ENCODE assay signal across 9 mouse cellular contexts in the genomic region with DNA sequence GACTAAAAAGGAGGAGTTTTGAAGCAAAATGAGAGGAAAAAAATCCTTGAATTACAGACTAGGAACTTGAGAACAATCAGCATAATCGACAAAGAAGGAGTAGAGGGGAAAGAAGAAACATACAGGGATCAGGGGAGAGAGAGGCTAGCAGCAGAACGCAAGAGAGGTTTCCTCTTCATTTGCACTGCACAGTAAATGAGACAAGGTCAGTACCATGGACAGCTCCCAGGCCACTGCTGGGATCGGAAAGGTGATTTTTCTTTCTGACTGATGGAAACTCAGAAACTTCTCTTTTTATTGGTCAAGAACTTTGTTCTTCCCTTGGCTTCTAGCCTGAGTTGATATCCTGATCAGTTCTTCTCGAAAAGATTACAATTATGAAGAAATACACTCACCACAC. TPM values are rescaled to one million over a fixed set of nuclear protein-coding genes. Genes with fewer than 3 reads are reported as not detected.
DNase-seq lines count a peak whose midpoint lies in the region; ATAC-seq lines count a peak whose summit lies in the region.
"Had no signal": no experiment of that assay in that cellular context is flagged by ENCODE, and none has a peak within 500 bp of the region (broad histone marks: within the 10 kb centered on the region; RNA-seq: fewer than 3 reads in every experiment).

No protein-coding gene starts in this region.

- no peak for ATAC-seq in neural tube, embryonic 15.5 days (ENCODE audit: low FRiP score)
- no peak for ATAC-seq in erythroid progenitor cell, adult 5-6 weeks (replicated peaks; ENCODE audit: low FRiP score, poor library complexity, severe bottlenecking)

- peaks cover 39% of the 10 kb centered on the region for H3K27me3 ChIP-seq in heart, embryonic 10.5 days (ENCODE audit: insufficient read depth, poor library complexity, severe bottlenecking)
- no peaks in the 10 kb centered on the region for H3K27me3 ChIP-seq in neural tube, embryonic 15.5 days (replicated peaks)

- peaks cover 4% of the 10 kb centered on the region; the same call in 1 of the 2 replicates for H3K4me1 ChIP-seq in heart, embryonic 10.5 days
- H3K4me1 ChIP-seq in neural tube, embryonic 15.5 days: peaks cover 11% of the 10 kb centered on the region; the same call in 1 of the 2 replicates

- H3K4me2 ChIP-seq in neural tube, embryonic 15.5 days: peak overlapping the region; percentile 71

- DNase-seq in heart, embryonic 10.5 days (ENCODE audit: low spot score): peak; percentile 81
- no peak for DNase-seq in heart, adult 11 months
- DNase-seq in 3T3-L1 (ENCODE audit: low read depth, low spot score): peak; percentile 39
- DNase-seq in adrenal gland, postnatal 25 days: peak; percentile 55
- peak; percentile 86 for DNase-seq in kidney, postnatal 10 days
- no peak for DNase-seq in thymus, postnatal 25 days

- WGBS in heart, embryonic 10.5 days: 3% methylated on average over 4 of the region's 4 CpGs
- 13% methylated on average over 4 of the region's 4 CpGs for WGBS in neural tube, embryonic 15.5 days

- H3K27ac ChIP-seq in heart, embryonic 10.5 days: no peak overlapping the region
- H3K27ac ChIP-seq in neural tube, embryonic 15.5 days (replicated peaks): no peak overlapping the region

- H3K9ac ChIP-seq in neural tube, embryonic 15.5 days (replicated peaks): no peak overlapping the region

- H3K9me3 ChIP-seq in heart, embryonic 10.5 days: no peaks in the 10 kb centered on the region
- no peaks in the 10 kb centered on the region for H3K9me3 ChIP-seq in neural tube, embryonic 15.5 days (replicated peaks)

- no peak overlapping the region for H3K4me3 ChIP-seq in heart, embryonic 10.5 days
- H3K4me3 ChIP-seq in neural tube, embryonic 15.5 days (replicated peaks): no peak overlapping the region

- H3K36me3 ChIP-seq in heart, embryonic 10.5 days: no peaks in the 10 kb centered on the region
- no peaks in the 10 kb centered on the region for H3K36me3 ChIP-seq in neural tube, embryonic 15.5 days

RNA-seq across cellular contexts. Expression of a gene that starts 1.4 kb away (rescaled TPM):
- 1.2 and 3.4 TPM in 2 replicates for polyA plus RNA-seq in heart, embryonic 10.5 days (2016; fragmentation: Nextera tagmentation; extraction: Ambion mirVana)
- 0.67 and 1.4 TPM in 2 replicates for total RNA-seq in adrenal gland, postnatal 25 days (2021)
- polyA plus RNA-seq in neural tube, embryonic 15.5 days (2015; fragmentation: Nextera tagmentation; extraction: Ambion mirVana): 78.2 and 90.7 TPM in 2 replicates
- not detected in 2 replicates for total RNA-seq in erythroid progenitor cell, adult 5-6 weeks (2015; ENCODE audit: low replicate concordance)
- not detected in 2 replicates for total RNA-seq in erythroid progenitor cell, adult 5-6 weeks (2017; ENCODE audit: low replicate concordance)
- total RNA-seq: gastrocnemius, postnatal 36 days had no signal

Comparison
In these comparisons a context has a peak if more than half of its experiments do, and no peak if none do; other contexts are left out.
1. DNase-seq: peak in heart, embryonic 10.5 days (single experiment), 3T3-L1 (single experiment), adrenal gland, postnatal 25 days (single experiment) and kidney, postnatal 10 days (single experiment); none in heart, adult 11 months (single experiment) and thymus, postnatal 25 days (single experiment).